Mouse (Mus musculus) adrenal gland, postnatal 14 days (tissue): ENCODE data around the gene Calr4. TPM values are rescaled to one million over a fixed set of nuclear protein-coding genes. Genes with fewer than 3 reads are reported as not detected.
A peak's percentile ranks its signal among the peaks of the same experiment; 100 is the strongest.

Source experiments
- DNase-seq: peaks from one replicate; pipeline ENCODE4 v3.0.0; 2021; ENCODE audit warnings: mixed read lengths
- long read RNA-seq, 2 experiments: library from polyadenylated mRNA; stranded (forward); transcript quantifications; one replicate each; pipeline ENCODE4 v2.0.0; 2021
- total RNA-seq: library from RNA; stranded (reverse); gene quantifications from 2 replicates; pipeline ENCODE4 v1.2.3, GENCODE M21; 2021

The Calr4 gene
- 1.5 TPM in 2 replicates for total RNA-seq
- long read RNA-seq, experiment 1, partial matches to known transcripts: 1 of 4 reads
- long read RNA-seq, experiment 1, other reads (novel, unspliced or antisense): 3 of 4 reads
- long read RNA-seq, experiment 2, partial matches to known transcripts: 0 of 2 reads
- long read RNA-seq, experiment 2, other reads (novel, unspliced or antisense): 2 of 2 reads

GRCm38 (mm10) chr4:109234185-109234584 lies at the start of gene Calr4:
Gene Calr4, plus strand, starts transcription at chr4:109234485.
- no peak for DNase-seq

DNA sequence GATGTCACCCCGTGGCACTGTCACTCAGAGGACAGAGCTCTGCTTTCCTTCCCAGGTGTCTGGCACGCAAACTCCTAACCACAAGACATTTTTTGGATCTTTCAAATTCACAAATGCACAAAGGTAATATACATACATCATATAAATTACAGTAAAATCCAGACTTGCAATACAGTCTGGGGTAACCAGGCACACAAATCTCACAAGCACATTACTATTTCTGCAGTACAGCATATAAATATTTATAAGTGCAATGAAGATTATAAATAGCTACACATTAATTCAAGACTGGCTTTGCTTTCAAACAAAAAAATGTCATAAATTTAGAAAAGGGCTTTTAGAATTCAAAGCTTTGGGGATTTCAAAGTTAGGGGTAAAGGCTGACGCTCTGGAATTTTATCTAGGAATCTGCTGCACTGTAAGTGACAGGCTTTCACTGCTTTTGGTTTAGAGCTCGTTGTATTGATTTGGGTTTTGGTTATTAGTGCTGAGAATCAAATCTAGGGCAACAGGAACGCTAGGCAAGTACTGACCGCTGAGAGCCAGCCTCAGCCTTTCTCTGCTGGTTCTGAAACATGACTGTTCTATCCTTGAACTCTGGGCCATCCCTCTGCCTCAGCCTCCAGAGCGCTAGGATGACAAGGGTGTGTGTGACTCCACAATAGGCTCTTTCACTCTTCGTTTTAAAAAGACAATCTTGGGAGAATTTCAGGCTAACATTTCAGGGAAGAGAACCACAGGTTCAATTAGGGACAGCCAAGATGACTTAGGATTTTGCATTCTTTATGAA lies 48.5 kb upstream of the Calr4 start:
- DNase-seq: no peak

- no peak for DNase-seq
Observed at GRCm38 (mm10) chr4:109191598-109191997, 42.7 kb upstream of the Calr4 start.

DNA sequence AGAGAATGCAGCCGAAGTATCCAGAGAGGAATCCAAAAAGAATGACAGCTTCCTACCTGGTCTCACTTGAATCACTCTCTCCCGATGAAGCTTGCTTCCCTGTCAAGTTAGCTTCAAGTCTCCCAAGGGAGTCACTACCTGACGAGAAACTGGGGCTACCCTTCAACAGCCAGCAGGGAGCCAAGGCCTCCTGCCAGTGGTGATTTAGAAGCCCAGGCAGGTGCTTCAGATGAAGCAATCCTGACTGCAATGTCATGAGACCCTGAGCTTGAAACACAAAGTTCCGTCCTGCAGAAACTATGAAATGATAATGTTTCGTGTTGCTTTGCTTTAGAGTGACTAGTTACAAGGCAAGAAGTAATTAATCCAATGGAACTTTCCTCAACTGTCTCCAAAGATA lies 40.4 kb upstream of the Calr4 start:
- no peak for DNase-seq

GRCm38 (mm10) chr4:109195900-109196629 lies 38.2 kb upstream of the Calr4 start:
- DNase-seq: no peak

- peak; percentile 67 for DNase-seq
Observed at GRCm38 (mm10) chr4:109199069-109199468, 35.2 kb upstream of the Calr4 start.

- DNase-seq: peak; percentile 99
Observed at GRCm38 (mm10) chr4:109201582-109202424, 32.5 kb upstream of the Calr4 start, which contains the start of gene Osbpl9. Gene Osbpl9, minus strand, starts transcription at chr4:109202272.

GRCm38 (mm10) chr4:109203931-109204330 lies 30.4 kb upstream of the Calr4 start:
- no peak for DNase-seq

DNA sequence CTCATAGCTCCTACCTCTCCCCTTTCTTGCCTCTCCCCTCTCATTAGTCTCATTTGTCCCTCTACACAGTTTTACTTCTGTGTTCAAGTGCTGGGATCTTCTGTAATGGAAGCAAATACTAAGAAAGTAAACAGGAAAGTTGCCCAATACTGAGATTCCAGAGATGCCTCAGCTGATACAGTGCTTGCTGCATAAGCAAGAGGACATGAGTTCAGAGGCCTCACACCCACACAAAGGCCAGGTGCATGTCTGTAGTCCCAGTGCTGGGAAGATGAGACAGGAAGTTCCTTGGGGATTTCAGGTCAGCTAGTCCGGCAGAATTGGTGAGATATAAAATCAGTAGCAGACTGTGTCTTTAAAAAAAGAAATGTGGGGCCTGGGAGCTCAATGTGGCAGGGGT lies 29.9 kb upstream of the Calr4 start:
- no peak for DNase-seq

- no peak for DNase-seq
Observed at GRCm38 (mm10) chr4:109207524-109207923, 26.8 kb upstream of the Calr4 start.

DNA sequence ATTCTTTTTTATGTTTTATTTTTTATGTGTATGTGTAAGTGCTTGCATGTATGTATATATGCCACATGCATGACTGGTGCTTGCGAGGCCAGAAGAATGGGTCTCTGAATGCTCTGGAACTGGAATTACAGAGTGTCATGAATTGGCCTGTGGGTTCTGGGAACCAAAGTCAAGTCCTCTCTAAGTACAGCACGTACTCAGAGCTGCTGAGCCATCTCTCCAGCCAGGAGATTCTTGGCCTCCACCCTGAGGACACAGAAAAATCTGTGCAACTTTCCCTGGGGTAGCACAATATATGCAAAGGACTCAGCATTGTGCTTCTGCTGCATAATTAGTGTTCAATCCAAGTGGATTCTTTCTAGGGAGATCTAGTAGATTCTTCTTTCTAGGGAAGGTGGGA lies 24.0 kb upstream of the Calr4 start:
- DNase-seq: peak; percentile 27

GRCm38 (mm10) chr4:109210881-109211280 lies 23.4 kb upstream of the Calr4 start:
- no peak for DNase-seq

DNA sequence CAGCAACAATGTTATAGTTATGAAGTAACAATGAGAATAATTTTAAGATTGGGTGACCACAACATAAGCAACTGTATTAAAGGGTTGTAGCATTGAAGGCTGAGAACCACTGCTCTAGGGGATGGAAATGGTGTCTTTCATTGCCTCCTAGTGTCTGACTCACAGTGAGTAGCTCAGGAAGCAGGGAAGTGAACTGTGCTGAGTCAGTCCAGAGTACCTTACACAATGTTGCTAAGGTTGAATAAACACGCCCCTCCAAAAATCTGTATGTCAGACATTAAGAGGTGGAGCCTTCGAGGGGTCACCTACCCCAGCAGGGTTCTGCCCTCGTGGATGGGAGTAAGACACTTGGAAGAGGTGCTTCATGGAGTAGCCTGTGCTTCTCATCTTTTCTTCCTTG lies 20.3 kb upstream of the Calr4 start:
- no peak for DNase-seq

DNA sequence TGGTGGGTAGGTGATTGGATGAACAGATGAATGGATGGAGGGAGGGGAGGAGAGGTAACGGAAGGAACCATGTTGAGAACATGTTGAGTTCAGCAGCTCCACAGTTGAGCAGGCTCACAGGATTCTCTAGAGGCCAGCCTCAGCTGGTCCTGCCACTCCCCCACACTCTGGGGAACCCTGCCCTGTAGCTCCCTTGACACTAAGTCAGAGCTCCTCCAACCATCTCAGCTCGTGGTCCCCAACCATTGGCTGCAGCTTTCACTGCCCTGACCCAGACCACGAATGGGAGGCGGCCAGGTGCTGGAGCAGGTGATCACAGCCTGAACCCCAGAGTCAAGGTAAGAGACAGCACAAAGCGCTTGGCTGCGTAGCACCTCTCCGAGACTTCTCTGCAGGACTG lies 16.3 kb upstream of the Calr4 start:
- no peak for DNase-seq

GRCm38 (mm10) chr4:109220441-109220940 lies 13.8 kb upstream of the Calr4 start:
- no peak for DNase-seq

DNA sequence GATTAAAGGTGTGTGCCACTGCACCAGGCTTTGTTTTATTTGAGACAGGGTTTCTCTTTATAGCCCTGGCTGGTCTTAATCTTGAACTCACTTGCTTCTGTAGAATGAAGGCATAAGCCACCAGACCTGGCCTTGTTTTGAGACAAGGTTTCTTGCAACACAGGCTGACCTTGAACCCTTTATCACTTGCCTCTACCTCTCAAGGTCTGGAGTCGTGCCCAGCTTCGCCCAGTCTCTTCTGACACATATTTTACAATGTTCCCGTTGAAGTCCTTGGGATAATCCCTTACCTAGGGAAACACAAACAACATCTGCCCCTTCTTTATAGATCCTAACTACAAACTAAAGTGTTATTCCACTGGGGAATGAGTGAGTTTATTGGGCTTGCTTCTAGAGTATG lies 12.3 kb upstream of the Calr4 start:
- peak; percentile 90 for DNase-seq

GRCm38 (mm10) chr4:109224762-109225552 lies 9.3 kb upstream of the Calr4 start:
- peak; percentile 88 for DNase-seq

GRCm38 (mm10) chr4:109225606-109226005 lies 8.7 kb upstream of the Calr4 start:
- DNase-seq: no peak

- no peak for DNase-seq
Observed at GRCm38 (mm10) chr4:109226071-109226470, 8.2 kb upstream of the Calr4 start.

- DNase-seq: peak; percentile 30
Observed at GRCm38 (mm10) chr4:109229766-109230279, 4.5 kb upstream of the Calr4 start.

DNA sequence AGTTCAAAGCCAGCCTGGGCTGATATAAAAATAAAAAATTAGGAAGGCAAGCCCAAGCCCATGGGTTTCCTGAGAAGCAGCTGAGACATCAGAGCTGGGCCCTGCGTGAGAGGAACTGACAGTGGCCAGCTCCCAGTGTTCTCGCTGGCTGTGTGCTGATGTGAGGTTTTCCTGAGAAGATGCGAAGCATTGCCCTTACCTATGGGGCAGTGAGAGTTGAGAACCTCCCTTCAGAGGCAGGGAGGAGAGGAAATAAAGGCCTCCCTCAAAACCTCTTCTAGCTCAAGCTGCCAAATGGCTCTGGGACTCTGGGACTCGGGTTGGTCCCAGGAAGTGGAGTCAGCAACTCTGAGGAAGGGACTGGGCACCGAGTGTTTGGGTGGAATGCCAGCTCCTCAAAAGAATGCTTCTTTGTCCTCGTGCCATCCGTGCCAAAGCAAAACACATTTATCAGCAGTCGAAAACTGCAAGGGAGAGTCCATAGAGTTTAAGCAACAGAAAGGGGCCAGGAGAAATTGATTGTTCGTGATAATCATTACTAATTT lies 593 bp downstream of the Calr4 start:
- DNase-seq: peak; percentile 36
